Mouse (Mus musculus) heart, adult 11 months (tissue): ENCODE data around the gene Phactr4.

Source experiments
- DNase-seq: peaks from one replicate; pipeline ENCODE4 v3.0.0; 2022

The Phactr4 gene

GRCm38 (mm10) chr4:132329835-132330354, 92.4 kb downstream of the Phactr4 start:
- DNase-seq: no peak

GRCm38 (mm10) chr4:132329115-132329834, 93.0 kb downstream of the Phactr4 start, which contains the start of gene Trnau1ap:
Gene Trnau1ap (minus strand): TSS chr4:132329538.
- DNase-seq: peak; percentile 99

- peak; percentile 89 for DNase-seq
Measured at GRCm38 (mm10) chr4:132328391-132328982, 93.8 kb downstream of the Phactr4 start.

GRCm38 (mm10) chr4:132326481-132326880, 95.8 kb downstream of the Phactr4 start:
- DNase-seq: peak; percentile 71

GRCm38 (mm10) chr4:132315711-132316110, 106.6 kb downstream of the Phactr4 start:
- no peak for DNase-seq

GRCm38 (mm10) chr4:132312627-132313026, 109.7 kb downstream of the Phactr4 start:
- no peak for DNase-seq

- no peak for DNase-seq
Measured at GRCm38 (mm10) chr4:132311801-132312200, 110.5 kb downstream of the Phactr4 start.

GRCm38 (mm10) chr4:132311209-132311608, 111.1 kb downstream of the Phactr4 start:
- DNase-seq: no peak

GRCm38 (mm10) chr4:132309849-132310472, 112.3 kb downstream of the Phactr4 start:
- peak; percentile 95 for DNase-seq

GRCm38 (mm10) chr4:132309140-132309848, 113.0 kb downstream of the Phactr4 start:
- DNase-seq: no peak

- peak; percentile 99 for DNase-seq
Measured at GRCm38 (mm10) chr4:132308437-132309139, 113.7 kb downstream of the Phactr4 start.

- peak; percentile 91 for DNase-seq
Measured at GRCm38 (mm10) chr4:132306004-132306403, 116.3 kb downstream of the Phactr4 start.
